Mouse (Mus musculus): ENCODE measurements around the gene A630089N07Rik. TPM values are rescaled to one million over a fixed set of nuclear protein-coding genes. Genes with fewer than 3 reads are reported as not detected.
A peak's percentile ranks its signal among the peaks of the same experiment; 100 is the strongest.

Gene A630089N07Rik
- polyA plus RNA-seq, 1 experiment from 2014 or later: 18.8 TPM

DNA sequence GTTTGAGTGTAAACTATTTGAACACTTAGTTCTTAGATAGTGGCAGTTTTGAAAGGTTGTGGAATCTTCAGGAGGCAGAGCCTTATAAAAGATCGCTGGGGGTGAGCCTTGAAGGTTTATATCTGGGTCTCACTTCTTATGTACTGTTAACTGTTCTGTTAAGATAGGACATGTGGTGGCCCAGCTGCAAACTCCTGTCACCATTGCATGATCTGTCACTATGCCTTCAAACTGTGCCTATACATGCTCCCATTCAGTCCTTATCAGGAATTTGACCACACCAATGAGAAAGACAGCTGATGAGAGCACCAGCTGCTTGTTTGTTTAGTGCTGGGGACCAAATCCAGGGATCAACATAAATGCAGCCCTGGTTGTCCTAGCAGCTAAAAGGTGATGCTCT lies 105.0 kb downstream of the A630089N07Rik start:
- no peaks in the 10 kb centered on the region for H3K4me1 ChIP-seq (replicated peaks; ENCODE audit: control insufficient read depth, insufficient read depth, low read length)

DNA sequence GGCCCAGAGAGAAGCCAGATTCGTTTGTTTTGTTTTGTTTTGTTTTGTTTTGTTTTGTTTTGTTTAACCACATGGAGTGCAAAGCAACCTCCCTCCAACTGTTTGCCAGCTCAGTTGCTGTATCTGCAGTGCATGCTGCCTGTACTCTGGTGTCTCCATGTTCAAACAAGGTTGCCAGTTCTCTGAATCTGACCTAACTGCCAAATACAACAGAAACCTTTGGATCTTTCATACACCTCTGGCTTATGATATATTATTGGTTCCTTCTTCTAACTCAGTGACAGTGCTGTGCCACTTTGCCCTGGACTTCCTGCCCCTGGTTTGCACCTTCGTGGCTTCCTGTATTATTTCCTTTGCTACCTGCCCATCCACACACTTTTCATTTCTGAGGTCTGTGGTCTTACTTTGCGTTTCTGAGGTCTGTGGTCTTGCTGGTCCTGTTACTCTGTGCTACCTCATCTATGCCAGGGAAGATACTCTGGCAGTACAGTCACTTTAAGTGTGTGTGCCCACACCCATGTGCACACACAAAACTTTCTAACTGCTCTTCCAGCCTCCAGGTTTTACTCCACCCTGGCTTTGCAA lies 118.2 kb downstream of the A630089N07Rik start:
- 89% methylated on average over 3 of the region's 3 CpGs for WGBS
- H3K27ac ChIP-seq (ENCODE audit: low read length): no peak overlapping the region
- peaks cover 16% of the 10 kb centered on the region for H3K4me1 ChIP-seq (replicated peaks; ENCODE audit: control insufficient read depth, insufficient read depth, low read length)
- no peak overlapping the region for H3K9ac ChIP-seq (replicated peaks; ENCODE audit: low read depth, low read length)
- no peak overlapping the region for H3K4me3 ChIP-seq (replicated peaks; ENCODE audit: low read length)
- no peak overlapping the region for H3K4me2 ChIP-seq (ENCODE audit: low read length)
- ATAC-seq: no peak
- no peaks in the 10 kb centered on the region for H3K9me3 ChIP-seq (ENCODE audit: control insufficient read depth, low read length)
- no peaks in the 10 kb centered on the region for H3K27me3 ChIP-seq (replicated peaks; ENCODE audit: control insufficient read depth, insufficient read depth, low read length)
- no peaks in the 10 kb centered on the region for H3K36me3 ChIP-seq (ENCODE audit: control insufficient read depth, insufficient read depth)

More for the DNA sequence above, 105.0 kb downstream of the A630089N07Rik start:
- H3K4me2 ChIP-seq (ENCODE audit: low read length): no peak overlapping the region
- H3K9ac ChIP-seq (replicated peaks; ENCODE audit: low read depth, low read length): no peak overlapping the region
- H3K27me3 ChIP-seq (replicated peaks; ENCODE audit: control insufficient read depth, insufficient read depth, low read length): no peaks in the 10 kb centered on the region
- no peak overlapping the region for H3K4me3 ChIP-seq (replicated peaks; ENCODE audit: low read length)
- no peaks in the 10 kb centered on the region for H3K36me3 ChIP-seq (ENCODE audit: control insufficient read depth, insufficient read depth)
- 68% methylated on average over 1 of the region's 1 CpGs for WGBS
- H3K27ac ChIP-seq (ENCODE audit: low read length): no peak overlapping the region
- no peak for ATAC-seq
- no peaks in the 10 kb centered on the region for H3K9me3 ChIP-seq (ENCODE audit: control insufficient read depth, low read length)

- Histone ChIP-seq H3K36me3 (ENCODE audit: control insufficient read depth, insufficient read depth) (no peaks in the 10 kb centered on the region), H3K9ac (replicated peaks; ENCODE audit: low read depth, low read length) (peak within 1 kb of the TSS; percentile 95), H3K4me2 (ENCODE audit: low read length) (peak within 1 kb of the TSS; percentile 91), H3K4me3 (replicated peaks; ENCODE audit: low read length) (peak within 1 kb of the TSS; percentile 93), H3K4me1 (replicated peaks; ENCODE audit: control insufficient read depth, insufficient read depth, low read length) (peaks cover 16% of the 10 kb centered on the region), H3K9me3 (ENCODE audit: control insufficient read depth, low read length) (no peaks in the 10 kb centered on the region), H3K27me3 (replicated peaks; ENCODE audit: control insufficient read depth, insufficient read depth, low read length) (no peaks in the 10 kb centered on the region), H3K27ac (ENCODE audit: low read length) (peak within 1 kb of the TSS; percentile 99)
- ATAC-seq: peak; percentile 99
- whole genome bisulfite sequencing: under 1% methylated on average over 78 of the region's 78 CpGs
Observed at GRCm38 (mm10) chr16:97962151-97962948, 119.9 kb downstream of the A630089N07Rik start, which contains the start of the genes C2cd2 and Zbtb21. Gene C2cd2, minus strand, starts transcription at chr16:97962598. Gene Zbtb21, minus strand, starts transcription at chr16:97962622.

DNA sequence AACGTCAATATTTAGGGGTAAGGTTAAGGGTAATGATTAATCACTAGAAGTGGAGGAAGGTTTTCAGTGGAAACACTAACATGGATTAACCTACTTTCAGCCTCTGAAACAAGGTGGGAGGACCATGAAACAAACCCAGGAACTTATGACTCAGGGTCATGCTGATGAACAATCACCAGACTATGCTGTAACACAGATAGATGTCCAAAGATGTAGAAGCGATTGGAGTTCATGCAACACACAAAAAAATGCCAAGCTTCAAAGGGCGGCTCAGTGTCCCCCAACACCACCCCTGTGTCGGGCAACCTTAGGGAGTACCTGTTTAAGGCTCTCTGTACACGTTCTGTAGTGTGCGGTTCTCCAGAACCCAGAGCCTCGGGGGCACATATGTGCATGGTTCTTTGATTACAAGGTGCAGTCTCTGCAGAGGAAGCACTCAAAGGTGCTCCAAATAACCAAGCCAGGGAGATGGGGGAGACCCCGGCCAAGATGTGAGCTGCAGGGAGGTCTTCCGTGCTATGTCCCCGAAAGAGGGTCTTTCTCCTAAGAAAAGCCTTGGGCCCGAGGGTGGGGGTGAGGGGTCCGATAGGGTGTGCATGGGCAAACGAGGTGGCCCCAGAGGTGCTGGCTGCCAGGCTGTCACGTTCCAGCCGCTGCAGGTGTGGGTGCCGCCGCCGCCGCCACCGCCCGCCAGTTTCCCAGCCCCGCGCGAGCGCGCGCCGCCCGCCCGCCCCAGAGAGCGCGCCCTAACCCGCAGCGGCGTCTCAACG lies 120.7 kb downstream of the A630089N07Rik start:
- peak overlapping the region; percentile 99 for H3K27ac ChIP-seq (ENCODE audit: low read length)
- peak overlapping the region; percentile 95 for H3K9ac ChIP-seq (replicated peaks; ENCODE audit: low read depth, low read length)
- peak; percentile 28 for ATAC-seq
- 7% methylated on average over 33 of the region's 36 CpGs for WGBS
- H3K4me3 ChIP-seq (replicated peaks; ENCODE audit: low read length): peak overlapping the region; percentile 93
- peak overlapping the region; percentile 91 for H3K4me2 ChIP-seq (ENCODE audit: low read length)
- peaks cover 2% of the 10 kb centered on the region; the same call in 1 of the 2 replicates for H3K36me3 ChIP-seq (ENCODE audit: control insufficient read depth, insufficient read depth)
- H3K9me3 ChIP-seq (ENCODE audit: control insufficient read depth, low read length): no peaks in the 10 kb centered on the region
- peaks cover 16% of the 10 kb centered on the region for H3K4me1 ChIP-seq (replicated peaks; ENCODE audit: control insufficient read depth, insufficient read depth, low read length)
- H3K27me3 ChIP-seq (replicated peaks; ENCODE audit: control insufficient read depth, insufficient read depth, low read length): no peaks in the 10 kb centered on the region

DNA sequence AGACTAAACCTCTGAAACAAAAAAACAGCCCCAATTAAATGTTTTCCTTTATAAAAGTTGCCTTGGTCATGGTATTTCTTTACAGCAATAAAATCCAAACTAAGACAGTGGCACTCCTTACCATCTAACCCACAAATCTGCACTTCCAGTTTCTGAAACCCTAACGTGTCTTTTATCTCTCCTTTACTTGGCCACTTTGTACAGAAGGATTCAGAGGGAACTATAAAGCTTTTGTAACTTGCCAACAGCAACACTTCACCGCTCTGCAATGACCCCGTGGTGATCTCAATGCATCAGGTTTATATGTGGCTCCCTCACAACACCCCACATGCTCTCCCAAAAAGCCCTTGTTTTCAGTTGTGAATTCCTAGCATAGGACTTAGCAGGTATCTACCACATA lies 121.9 kb downstream of the A630089N07Rik start:
- 92% methylated on average over 3 of the region's 3 CpGs for WGBS
- ATAC-seq: no peak
- Histone ChIP-seq H3K9ac (replicated peaks; ENCODE audit: low read depth, low read length) (no peak overlapping the region), H3K9me3 (ENCODE audit: control insufficient read depth, low read length) (no peaks in the 10 kb centered on the region), H3K4me2 (ENCODE audit: low read length) (no peak overlapping the region), H3K36me3 (ENCODE audit: control insufficient read depth, insufficient read depth) (peaks cover 4% of the 10 kb centered on the region), H3K27me3 (replicated peaks; ENCODE audit: control insufficient read depth, insufficient read depth, low read length) (no peaks in the 10 kb centered on the region), H3K4me1 (replicated peaks; ENCODE audit: control insufficient read depth, insufficient read depth, low read length) (peaks cover 16% of the 10 kb centered on the region), H3K4me3 (replicated peaks; ENCODE audit: low read length) (no peak overlapping the region), H3K27ac (ENCODE audit: low read length) (no peak overlapping the region)

DNA sequence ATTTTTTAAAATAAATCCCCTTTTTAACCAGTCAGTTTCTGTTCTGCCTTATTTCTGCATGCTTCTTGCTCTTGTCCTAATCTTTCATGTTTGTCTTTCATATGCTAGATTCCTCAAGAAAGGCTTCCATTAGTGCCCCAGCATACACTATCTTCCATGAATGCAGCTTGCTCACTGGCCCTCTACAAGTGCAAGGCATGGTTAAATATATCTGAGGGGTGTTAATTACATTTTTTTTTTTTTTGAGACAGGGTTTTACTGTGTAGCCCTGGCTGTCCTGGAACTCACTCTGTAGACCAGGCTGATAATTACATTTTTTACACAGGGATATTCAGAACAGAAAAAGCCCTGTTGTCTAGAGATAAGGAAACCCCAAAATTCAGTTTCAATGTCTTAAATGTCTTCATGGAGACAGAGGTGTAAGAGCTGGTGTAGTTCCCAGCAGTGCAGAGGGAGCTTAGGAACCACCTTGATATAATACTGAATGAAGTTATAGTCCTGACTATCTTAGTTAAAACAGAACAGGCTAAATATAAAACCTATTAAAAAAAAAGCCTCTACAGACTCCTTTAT lies 123.8 kb downstream of the A630089N07Rik start:
- Histone ChIP-seq H3K9me3 (ENCODE audit: control insufficient read depth, low read length) (no peaks in the 10 kb centered on the region), H3K4me1 (replicated peaks; ENCODE audit: control insufficient read depth, insufficient read depth, low read length) (peaks cover 16% of the 10 kb centered on the region), H3K4me2 (ENCODE audit: low read length) (no peak overlapping the region), H3K27ac (ENCODE audit: low read length) (no peak overlapping the region), H3K36me3 (ENCODE audit: control insufficient read depth, insufficient read depth) (peaks cover 4% of the 10 kb centered on the region), H3K27me3 (replicated peaks; ENCODE audit: control insufficient read depth, insufficient read depth, low read length) (no peaks in the 10 kb centered on the region), H3K4me3 (replicated peaks; ENCODE audit: low read length) (no peak overlapping the region), H3K9ac (replicated peaks; ENCODE audit: low read depth, low read length) (no peak overlapping the region)
- ATAC-seq: no peak

DNA sequence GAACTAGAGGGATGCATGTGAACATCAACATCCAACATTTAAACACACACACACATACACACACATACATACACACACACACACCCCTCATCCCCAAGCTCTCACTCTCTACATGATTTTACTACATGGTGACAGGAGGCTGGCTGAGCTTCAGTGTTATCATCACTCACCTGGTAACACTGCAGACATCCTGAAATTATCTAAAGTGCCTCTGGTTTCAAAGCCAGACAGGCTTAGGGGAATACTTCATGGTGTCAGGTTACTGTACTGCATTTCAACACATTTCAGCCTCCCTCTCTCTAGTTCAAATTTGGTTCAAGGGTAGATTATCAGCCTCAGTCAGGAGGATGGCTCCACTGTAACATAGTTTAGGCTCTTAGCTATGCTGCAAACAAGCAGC lies 124.6 kb downstream of the A630089N07Rik start:
- ATAC-seq: no peak
- no peak overlapping the region for H3K4me2 ChIP-seq (ENCODE audit: low read length)
- peaks cover 12% of the 10 kb centered on the region for H3K4me1 ChIP-seq (replicated peaks; ENCODE audit: control insufficient read depth, insufficient read depth, low read length)
- H3K9me3 ChIP-seq (ENCODE audit: control insufficient read depth, low read length): no peaks in the 10 kb centered on the region
- H3K27ac ChIP-seq (ENCODE audit: low read length): no peak overlapping the region
- H3K36me3 ChIP-seq (ENCODE audit: control insufficient read depth, insufficient read depth): peaks cover 7% of the 10 kb centered on the region
- no peak overlapping the region for H3K4me3 ChIP-seq (replicated peaks; ENCODE audit: low read length)
- H3K9ac ChIP-seq (replicated peaks; ENCODE audit: low read depth, low read length): no peak overlapping the region
- H3K27me3 ChIP-seq (replicated peaks; ENCODE audit: control insufficient read depth, insufficient read depth, low read length): no peaks in the 10 kb centered on the region

DNA sequence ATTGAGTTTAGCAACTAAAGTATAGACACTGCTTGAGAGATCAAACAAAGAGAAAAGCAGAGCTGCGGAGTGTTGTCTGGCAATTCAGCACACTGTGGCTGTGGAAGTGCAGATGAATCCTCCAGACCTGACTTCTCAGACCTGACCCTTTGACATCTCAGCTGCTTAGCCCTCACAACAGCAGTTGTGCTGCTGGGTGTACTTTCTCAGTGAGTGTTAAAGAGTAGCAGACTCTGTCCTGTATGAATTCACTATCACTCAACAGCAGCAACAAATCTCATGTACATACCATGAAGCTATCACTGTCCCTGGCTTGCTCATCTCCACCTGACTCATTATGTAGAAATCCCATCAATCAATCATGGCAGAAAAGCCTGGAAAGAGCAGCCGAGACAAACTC lies 126.2 kb downstream of the A630089N07Rik start:
- WGBS: 96% methylated on average over 2 of the region's 2 CpGs
- peaks cover 14% of the 10 kb centered on the region for H3K36me3 ChIP-seq (ENCODE audit: control insufficient read depth, insufficient read depth)

DNA sequence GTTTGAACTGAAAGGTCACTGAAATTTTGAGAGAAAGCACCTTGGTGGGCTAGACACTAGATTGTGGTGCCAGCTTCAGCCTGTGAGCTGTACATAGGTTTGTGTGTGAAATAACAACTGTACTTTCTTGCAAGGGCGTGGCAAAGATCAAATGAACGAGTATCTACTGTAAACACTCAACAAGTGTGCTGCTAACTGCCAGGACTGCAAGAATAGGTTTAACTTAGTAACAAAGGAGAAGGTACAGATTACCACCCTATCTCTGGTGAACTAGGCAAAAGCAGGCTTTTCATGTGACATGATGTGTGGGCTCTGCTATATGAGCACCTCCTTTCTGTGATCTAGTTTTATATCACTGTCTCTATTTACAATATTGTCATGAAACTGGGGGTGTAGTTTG lies 128.9 kb downstream of the A630089N07Rik start:
- Histone ChIP-seq H3K36me3 (ENCODE audit: control insufficient read depth, insufficient read depth) (peaks cover 24% of the 10 kb centered on the region), H3K9me3 (ENCODE audit: control insufficient read depth, low read length) (no peaks in the 10 kb centered on the region), H3K27me3 (replicated peaks; ENCODE audit: control insufficient read depth, insufficient read depth, low read length) (no peaks in the 10 kb centered on the region), H3K4me3 (replicated peaks; ENCODE audit: low read length) (no peak overlapping the region), H3K4me1 (replicated peaks; ENCODE audit: control insufficient read depth, insufficient read depth, low read length) (no peaks in the 10 kb centered on the region), H3K4me2 (ENCODE audit: low read length) (no peak overlapping the region), H3K27ac (ENCODE audit: low read length) (no peak overlapping the region), H3K9ac (replicated peaks; ENCODE audit: low read depth, low read length) (no peak overlapping the region)
- WGBS: 94% methylated on average over 2 of the region's 2 CpGs
- no peak for ATAC-seq

More for the DNA sequence above, 126.2 kb downstream of the A630089N07Rik start:
- no peaks in the 10 kb centered on the region for H3K9me3 ChIP-seq (ENCODE audit: control insufficient read depth, low read length)
- H3K9ac ChIP-seq (replicated peaks; ENCODE audit: low read depth, low read length): no peak overlapping the region
- no peak overlapping the region for H3K4me3 ChIP-seq (replicated peaks; ENCODE audit: low read length)
- ATAC-seq: no peak
- no peak overlapping the region for H3K4me2 ChIP-seq (ENCODE audit: low read length)
- H3K27me3 ChIP-seq (replicated peaks; ENCODE audit: control insufficient read depth, insufficient read depth, low read length): no peaks in the 10 kb centered on the region
- H3K4me1 ChIP-seq (replicated peaks; ENCODE audit: control insufficient read depth, insufficient read depth, low read length): 0 out of 2 replicates have a peak, but pooled peaks cover 7% of the 10 kb centered on the region
- H3K27ac ChIP-seq (ENCODE audit: low read length): no peak overlapping the region
